Mouse (Mus musculus): ENCODE measurements at regions not wholly inside any gene's neighbourhood (a gene's known extent, or its start where the extent isn't known, plus 50 kb on each side); places are given as distances from the start of the nearest gene placed in this dataset.
A peak's percentile ranks its signal among the peaks of the same experiment; 100 is the strongest.

GRCm38 (mm10) chr9:68072624-68073023 lies 232.4 kb downstream of the Vps13c start:
- ATAC-seq: no peak
- WGBS: 92% methylated on average over 4 of the region's 4 CpGs
- H3K36me3 ChIP-seq (ENCODE audit: control insufficient read depth, insufficient read depth): no peaks in the 10 kb centered on the region
- H3K9me3 ChIP-seq (ENCODE audit: control insufficient read depth): no peaks in the 10 kb centered on the region
- no peak overlapping the region for H3K4me2 ChIP-seq (replicated peaks; ENCODE audit: low read depth)
- H3K27ac ChIP-seq (ENCODE audit: low read depth, low read length): no peak overlapping the region
- no peak overlapping the region for H3K9ac ChIP-seq (ENCODE audit: low read depth, low read length)
- peak; percentile 21; the same call in 1 of the 2 replicates for TF ChIP-seq CTCF (IDR thresholded peaks at IDR 0.05; ENCODE audit: low read depth)
- no peak overlapping the region for H3K4me3 ChIP-seq (ENCODE audit: low read depth, low read length)
- H3K4me1 ChIP-seq (replicated peaks; ENCODE audit: control insufficient read depth, insufficient read depth, low read length): no peaks in the 10 kb centered on the region
- no peaks in the 10 kb centered on the region for H3K27me3 ChIP-seq (replicated peaks; ENCODE audit: control insufficient read depth, insufficient read depth, low read length)

GRCm38 (mm10) chr9:68077329-68077728 lies 237.1 kb downstream of the Vps13c start:
- H3K27me3 ChIP-seq (replicated peaks; ENCODE audit: control insufficient read depth, insufficient read depth, low read length): no peaks in the 10 kb centered on the region
- no peak overlapping the region for H3K27ac ChIP-seq (ENCODE audit: low read depth, low read length)
- no peak overlapping the region for H3K4me2 ChIP-seq (replicated peaks; ENCODE audit: low read depth)
- TF ChIP-seq CTCF (IDR thresholded peaks at IDR 0.05; ENCODE audit: low read depth): no peak
- H3K4me3 ChIP-seq (ENCODE audit: low read depth, low read length): no peak overlapping the region
- 35% methylated on average over 2 of the region's 2 CpGs for WGBS
- no peaks in the 10 kb centered on the region for H3K4me1 ChIP-seq (replicated peaks; ENCODE audit: control insufficient read depth, insufficient read depth, low read length)
- H3K9me3 ChIP-seq (ENCODE audit: control insufficient read depth): no peaks in the 10 kb centered on the region
- H3K36me3 ChIP-seq (ENCODE audit: control insufficient read depth, insufficient read depth): no peaks in the 10 kb centered on the region
- no peak overlapping the region for H3K9ac ChIP-seq (ENCODE audit: low read depth, low read length)
- peak; percentile 53; the same call in 1 of the 2 replicates for ATAC-seq

- WGBS: 87% methylated on average over 4 of the region's 4 CpGs
- no peak for TF ChIP-seq CTCF (IDR thresholded peaks at IDR 0.05; ENCODE audit: low read depth)
- ATAC-seq: no peak
Observed at GRCm38 (mm10) chr9:68083341-68083740, 243.1 kb downstream of the Vps13c start.

GRCm38 (mm10) chr9:68084966-68085365 lies 244.8 kb downstream of the Vps13c start:
- ATAC-seq: no peak
- H3K4me3 ChIP-seq (ENCODE audit: low read depth, low read length): no peak overlapping the region
- no peak for TF ChIP-seq CTCF (IDR thresholded peaks at IDR 0.05; ENCODE audit: low read depth)
- no peaks in the 10 kb centered on the region for H3K9me3 ChIP-seq (ENCODE audit: control insufficient read depth)
- no peaks in the 10 kb centered on the region for H3K4me1 ChIP-seq (replicated peaks; ENCODE audit: control insufficient read depth, insufficient read depth, low read length)
- H3K4me2 ChIP-seq (replicated peaks; ENCODE audit: low read depth): no peak overlapping the region
- no peak overlapping the region for H3K27ac ChIP-seq (ENCODE audit: low read depth, low read length)
- H3K36me3 ChIP-seq (ENCODE audit: control insufficient read depth, insufficient read depth): no peaks in the 10 kb centered on the region
- no peak overlapping the region for H3K9ac ChIP-seq (ENCODE audit: low read depth, low read length)
- WGBS: 67% methylated on average over 4 of the region's 4 CpGs
- no peaks in the 10 kb centered on the region for H3K27me3 ChIP-seq (replicated peaks; ENCODE audit: control insufficient read depth, insufficient read depth, low read length)

More at GRCm38 (mm10) chr9:68083341-68083740, 243.1 kb downstream of the Vps13c start:
- no peak overlapping the region for H3K4me2 ChIP-seq (replicated peaks; ENCODE audit: low read depth)
- no peaks in the 10 kb centered on the region for H3K4me1 ChIP-seq (replicated peaks; ENCODE audit: control insufficient read depth, insufficient read depth, low read length)
- no peaks in the 10 kb centered on the region for H3K9me3 ChIP-seq (ENCODE audit: control insufficient read depth)
- H3K27ac ChIP-seq (ENCODE audit: low read depth, low read length): no peak overlapping the region
- H3K9ac ChIP-seq (ENCODE audit: low read depth, low read length): no peak overlapping the region
- H3K27me3 ChIP-seq (replicated peaks; ENCODE audit: control insufficient read depth, insufficient read depth, low read length): no peaks in the 10 kb centered on the region
- no peaks in the 10 kb centered on the region for H3K36me3 ChIP-seq (ENCODE audit: control insufficient read depth, insufficient read depth)
- no peak overlapping the region for H3K4me3 ChIP-seq (ENCODE audit: low read depth, low read length)

GRCm38 (mm10) chr9:68094561-68094960 lies 254.4 kb downstream of the Vps13c start:
- no peak for ATAC-seq
- H3K36me3 ChIP-seq (ENCODE audit: control insufficient read depth, insufficient read depth): no peaks in the 10 kb centered on the region

GRCm38 (mm10) chr9:68109841-68110240 lies 269.6 kb downstream of the Vps13c start:
- H3K27ac ChIP-seq (ENCODE audit: low read depth, low read length): no peak overlapping the region
- ATAC-seq: no peak
- H3K9ac ChIP-seq (ENCODE audit: low read depth, low read length): no peak overlapping the region
- no peaks in the 10 kb centered on the region for H3K9me3 ChIP-seq (ENCODE audit: control insufficient read depth)
- TF ChIP-seq CTCF (IDR thresholded peaks at IDR 0.05; ENCODE audit: low read depth): no peak
- H3K4me2 ChIP-seq (replicated peaks; ENCODE audit: low read depth): no peak overlapping the region
- 79% methylated on average over 9 of the region's 9 CpGs for WGBS
- no peaks in the 10 kb centered on the region for H3K4me1 ChIP-seq (replicated peaks; ENCODE audit: control insufficient read depth, insufficient read depth, low read length)
- H3K36me3 ChIP-seq (ENCODE audit: control insufficient read depth, insufficient read depth): no peaks in the 10 kb centered on the region
- H3K27me3 ChIP-seq (replicated peaks; ENCODE audit: control insufficient read depth, insufficient read depth, low read length): no peaks in the 10 kb centered on the region
- no peak overlapping the region for H3K4me3 ChIP-seq (ENCODE audit: low read depth, low read length)

More at GRCm38 (mm10) chr9:68094561-68094960, 254.4 kb downstream of the Vps13c start:
- Histone ChIP-seq H3K27ac (ENCODE audit: low read depth, low read length) (no peak overlapping the region), H3K27me3 (replicated peaks; ENCODE audit: control insufficient read depth, insufficient read depth, low read length) (no peaks in the 10 kb centered on the region), H3K4me1 (replicated peaks; ENCODE audit: control insufficient read depth, insufficient read depth, low read length) (no peaks in the 10 kb centered on the region), H3K4me3 (ENCODE audit: low read depth, low read length) (no peak overlapping the region), H3K9me3 (ENCODE audit: control insufficient read depth) (no peaks in the 10 kb centered on the region), H3K9ac (ENCODE audit: low read depth, low read length) (no peak overlapping the region), H3K4me2 (replicated peaks; ENCODE audit: low read depth) (no peak overlapping the region)
- WGBS: 71% methylated on average over 5 of the region's 5 CpGs
- TF ChIP-seq CTCF (IDR thresholded peaks at IDR 0.05; ENCODE audit: low read depth): no peak

- 80% methylated on average over 10 of the region's 10 CpGs for whole genome bisulfite sequencing
- no peak for TF ChIP-seq CTCF (IDR thresholded peaks at IDR 0.05; ENCODE audit: low read depth)
- H3K36me3 ChIP-seq (ENCODE audit: control insufficient read depth, insufficient read depth): no peaks in the 10 kb centered on the region
- H3K27me3 ChIP-seq (replicated peaks; ENCODE audit: control insufficient read depth, insufficient read depth, low read length): no peaks in the 10 kb centered on the region
- ATAC-seq: no peak
- no peaks in the 10 kb centered on the region for H3K9me3 ChIP-seq (ENCODE audit: control insufficient read depth)
- no peak overlapping the region for H3K4me2 ChIP-seq (replicated peaks; ENCODE audit: low read depth)
- no peak overlapping the region for H3K9ac ChIP-seq (ENCODE audit: low read depth, low read length)
- no peak overlapping the region for H3K4me3 ChIP-seq (ENCODE audit: low read depth, low read length)
- no peaks in the 10 kb centered on the region for H3K4me1 ChIP-seq (replicated peaks; ENCODE audit: control insufficient read depth, insufficient read depth, low read length)
- no peak overlapping the region for H3K27ac ChIP-seq (ENCODE audit: low read depth, low read length)
Observed at GRCm38 (mm10) chr9:68115151-68115690, 275.0 kb downstream of the Vps13c start.
